Mouse (Mus musculus) lung, postnatal 14 days (tissue): ENCODE results near the gene Otos.

Experiments used
- DNase-seq: peaks from one replicate; pipeline ENCODE4 v3.0.0; 2021

The Otos gene

DNA sequence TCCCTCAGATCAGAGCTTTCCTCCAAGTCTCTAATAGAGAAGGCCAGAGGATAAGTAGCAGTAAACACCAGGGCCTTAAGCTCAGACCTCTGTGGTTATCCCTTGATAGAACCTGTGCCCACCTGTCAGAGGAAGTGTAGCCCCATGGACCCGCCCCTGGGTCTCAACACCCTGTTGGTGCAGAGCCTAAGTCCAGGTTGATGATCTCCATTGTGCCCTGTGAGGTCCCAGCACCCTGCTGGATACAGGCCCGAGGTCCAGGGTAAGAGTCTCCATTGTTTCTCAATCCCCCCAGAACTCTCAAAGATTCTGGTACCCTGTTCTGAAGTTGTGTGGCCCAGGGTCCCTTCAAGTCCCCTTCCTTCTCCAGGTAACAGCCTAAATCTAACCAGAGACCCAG is 2.5 kb downstream of the Otos start:
- DNase-seq: no peak

DNA sequence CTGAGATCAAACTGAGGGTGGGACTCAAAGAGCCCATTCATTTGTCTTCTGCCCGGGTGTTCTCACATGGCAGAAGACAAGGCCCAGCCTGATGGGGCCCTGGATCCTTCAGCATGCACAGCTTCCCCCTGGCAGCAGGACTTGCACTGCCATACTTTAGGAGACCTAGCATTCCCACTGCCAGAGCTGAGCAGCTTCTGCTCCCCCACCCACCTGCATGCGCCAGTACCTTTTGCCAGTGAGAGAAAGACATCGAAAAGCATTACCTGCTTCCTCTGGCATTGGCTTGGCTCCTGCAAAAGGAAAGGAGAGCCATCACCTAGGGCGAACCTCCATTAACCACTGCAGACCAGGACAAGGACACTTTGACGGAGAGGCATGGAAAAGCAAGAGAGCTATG is 3.7 kb downstream of the Otos start:
- no peak for DNase-seq

DNA sequence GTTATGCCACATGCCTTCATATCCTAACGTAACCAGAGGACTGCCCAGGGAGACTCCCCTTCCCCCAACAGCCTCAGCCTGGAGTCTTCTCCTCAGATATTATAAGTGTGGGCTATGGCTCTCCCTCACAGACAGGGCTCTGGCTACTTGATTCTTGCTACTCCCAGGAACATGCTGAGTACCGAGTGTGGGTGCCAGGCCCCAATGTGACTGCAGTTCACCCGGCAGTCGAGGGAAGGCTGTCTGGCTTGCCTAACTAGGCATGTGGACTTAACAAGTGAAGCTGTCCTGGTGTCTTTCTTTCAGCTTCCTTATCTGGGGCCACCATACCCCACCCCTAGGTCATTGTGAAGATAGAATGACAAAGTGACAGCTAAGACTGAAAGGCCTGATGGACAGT is 5.0 kb downstream of the Otos start:
- no peak for DNase-seq

DNA sequence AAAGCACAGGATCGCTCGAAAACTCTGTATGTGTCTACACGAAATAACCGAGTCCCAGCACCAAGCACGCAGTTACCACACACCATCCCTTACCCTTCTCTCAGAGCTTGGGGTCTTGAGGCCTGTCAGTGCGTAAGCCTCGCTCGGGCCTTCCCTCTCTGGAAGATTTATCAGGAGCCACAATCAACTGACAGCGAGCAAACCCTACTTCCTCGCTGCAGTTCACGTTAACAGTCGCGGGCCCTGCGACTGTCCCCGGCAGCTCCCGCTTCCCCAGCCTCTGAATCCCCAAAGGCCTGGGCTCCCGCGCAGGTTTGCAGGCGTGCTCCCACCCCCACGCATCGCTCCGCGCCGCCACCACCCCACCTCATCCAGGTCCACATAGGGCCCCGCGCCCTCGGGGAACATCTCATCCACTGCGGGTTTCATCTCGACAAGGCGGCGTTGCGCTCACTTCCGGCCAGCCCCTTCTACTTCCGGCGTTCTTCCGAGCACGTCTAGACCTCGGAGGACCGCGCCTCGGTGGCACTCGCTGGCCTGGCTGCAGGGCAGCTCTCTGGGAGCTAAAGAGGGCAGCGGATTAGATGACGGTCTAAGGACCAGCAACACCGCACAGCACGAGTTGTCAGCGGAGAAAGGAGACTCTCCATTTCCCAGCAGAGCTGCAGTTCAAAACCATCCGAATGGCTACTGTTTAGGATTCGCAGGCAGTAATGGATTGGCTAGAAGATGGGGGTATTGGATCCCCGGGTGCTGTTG is 6.9 kb downstream of the Otos start, which contains the start of gene Cops9:
Cops9 (minus strand) TSS at position 472 of the 759 bp plus-strand sequence.
- DNase-seq: peak; percentile 91

DNA sequence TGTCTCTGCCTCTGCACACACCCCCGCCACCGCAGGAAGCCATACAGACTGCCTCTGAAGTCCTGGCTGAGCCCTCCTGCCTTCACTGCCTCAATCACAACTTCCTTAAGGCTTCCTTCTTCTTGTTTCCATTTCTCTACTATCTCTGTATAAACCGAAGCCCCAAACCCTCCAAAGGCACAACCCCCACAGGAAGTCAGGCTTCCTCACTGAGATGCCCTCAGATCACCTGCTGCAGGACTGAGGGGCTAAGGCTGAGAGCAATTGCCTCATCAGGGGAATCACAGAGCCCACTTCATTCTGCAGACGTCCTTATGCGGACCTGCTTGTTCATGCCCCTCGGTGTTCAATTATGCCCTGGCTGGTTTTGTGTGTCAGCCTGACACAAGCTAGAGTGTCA is 8.2 kb downstream of the Otos start:
- DNase-seq: no peak

DNA sequence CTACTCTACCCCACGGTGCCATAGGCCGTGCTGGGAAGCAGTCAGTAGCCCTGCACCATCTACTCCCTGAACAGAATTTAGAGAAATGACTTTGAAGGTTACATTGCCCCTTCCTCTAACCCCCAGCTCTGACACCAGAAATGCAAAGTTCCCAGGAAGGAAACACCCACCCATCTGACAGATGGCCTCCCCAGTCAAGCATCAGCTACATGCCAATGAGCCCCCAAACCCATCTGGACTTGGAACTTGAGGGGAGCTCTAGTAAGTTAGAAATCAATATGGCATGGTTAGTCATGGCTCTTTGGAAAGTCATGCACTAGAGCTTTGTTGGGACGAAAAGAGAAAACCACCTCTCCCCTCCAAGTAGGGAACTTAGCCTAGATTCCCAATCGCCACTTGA is 9.9 kb downstream of the Otos start:
- DNase-seq: no peak

DNA sequence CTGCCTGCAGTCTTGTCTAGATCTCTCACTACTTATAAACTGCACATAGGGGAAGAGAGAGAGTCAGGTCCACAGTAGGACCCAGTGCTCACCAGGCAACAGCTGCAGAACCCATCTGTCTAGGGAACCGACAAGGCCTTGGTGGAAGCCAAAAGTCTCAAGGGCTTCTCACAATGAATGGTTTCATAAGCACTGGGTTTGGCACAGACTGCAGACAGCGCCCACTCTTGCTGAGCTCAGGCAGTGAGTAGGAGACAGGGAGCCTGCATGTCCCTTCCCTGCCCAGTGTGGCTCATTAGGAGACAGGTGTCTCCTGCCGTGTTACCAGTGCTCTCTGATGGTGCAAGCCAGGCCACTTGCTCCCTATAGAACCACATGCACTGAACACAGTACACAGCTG is 10.5 kb downstream of the Otos start:
- DNase-seq: no peak

DNA sequence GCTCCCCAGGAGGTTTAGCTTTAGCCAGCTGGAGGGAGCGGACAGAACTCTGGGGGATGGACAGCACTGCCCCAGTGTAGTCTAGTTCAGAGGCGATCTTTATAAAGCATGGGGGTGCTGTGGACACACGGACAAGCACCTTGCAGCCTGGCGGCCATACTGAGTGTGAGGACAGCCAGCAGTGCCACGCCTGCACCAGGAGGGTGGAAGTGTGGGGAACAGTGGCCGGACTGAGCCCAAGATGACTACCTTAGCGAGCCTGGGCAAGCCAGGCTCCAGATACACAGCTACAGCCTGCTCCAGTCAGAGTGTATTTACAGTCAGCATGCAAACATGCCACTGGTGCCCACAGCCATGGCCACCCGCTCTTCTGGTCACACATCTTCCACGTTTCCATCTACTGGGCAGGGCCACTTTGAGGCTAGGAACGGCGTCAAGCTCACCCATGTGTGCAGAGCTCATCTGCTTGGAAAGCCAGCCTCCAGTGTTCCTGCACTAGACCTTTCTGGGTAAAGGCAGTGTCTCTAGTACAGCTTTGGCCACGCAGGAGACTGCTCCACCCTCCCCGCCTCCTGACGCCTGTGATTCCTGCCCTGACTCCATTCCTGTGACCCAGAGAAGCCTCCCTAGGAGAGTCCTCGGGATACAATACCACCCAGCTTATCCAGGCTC is 11.0 kb downstream of the Otos start:
- no peak for DNase-seq

DNA sequence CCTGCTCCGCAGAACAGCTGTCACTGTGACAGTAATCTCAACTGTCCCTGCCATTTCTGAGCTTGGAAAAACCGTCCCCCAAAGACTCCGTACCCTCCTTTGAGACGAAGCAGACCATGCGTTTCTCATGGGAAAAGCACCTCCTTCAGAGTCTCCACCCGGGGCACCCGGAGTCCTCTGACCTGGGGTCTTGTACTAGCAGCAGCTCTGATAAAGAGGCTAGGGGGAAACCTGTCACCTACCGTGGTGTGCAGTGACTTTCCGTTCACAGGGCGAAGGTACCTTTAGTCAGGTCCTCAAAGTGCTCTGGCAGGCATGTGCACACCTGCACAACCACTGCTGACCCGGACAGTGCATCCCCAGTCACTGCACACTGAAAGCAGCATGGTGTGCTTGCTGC is 12.0 kb downstream of the Otos start:
- DNase-seq: no peak

DNA sequence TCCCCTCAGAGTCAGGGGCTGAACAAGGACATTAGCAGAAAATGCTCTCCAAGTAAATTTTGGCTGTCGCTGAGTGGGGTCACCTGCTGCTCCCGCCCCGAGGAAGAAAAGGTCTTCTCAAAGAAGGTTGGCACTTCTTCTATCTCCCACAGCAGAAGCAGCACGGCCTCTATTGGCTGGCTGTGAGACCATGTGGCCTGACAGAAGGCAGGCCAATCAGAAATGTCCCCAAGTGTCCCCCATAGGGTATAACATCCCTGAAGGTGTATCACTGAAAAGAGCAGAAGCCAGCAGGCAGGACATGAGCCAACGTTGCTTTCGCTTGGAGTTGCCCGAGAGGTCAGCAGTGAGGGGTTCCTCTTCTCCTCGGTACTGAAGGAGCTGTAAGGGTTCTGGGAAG is 12.6 kb downstream of the Otos start:
- DNase-seq: no peak

DNA sequence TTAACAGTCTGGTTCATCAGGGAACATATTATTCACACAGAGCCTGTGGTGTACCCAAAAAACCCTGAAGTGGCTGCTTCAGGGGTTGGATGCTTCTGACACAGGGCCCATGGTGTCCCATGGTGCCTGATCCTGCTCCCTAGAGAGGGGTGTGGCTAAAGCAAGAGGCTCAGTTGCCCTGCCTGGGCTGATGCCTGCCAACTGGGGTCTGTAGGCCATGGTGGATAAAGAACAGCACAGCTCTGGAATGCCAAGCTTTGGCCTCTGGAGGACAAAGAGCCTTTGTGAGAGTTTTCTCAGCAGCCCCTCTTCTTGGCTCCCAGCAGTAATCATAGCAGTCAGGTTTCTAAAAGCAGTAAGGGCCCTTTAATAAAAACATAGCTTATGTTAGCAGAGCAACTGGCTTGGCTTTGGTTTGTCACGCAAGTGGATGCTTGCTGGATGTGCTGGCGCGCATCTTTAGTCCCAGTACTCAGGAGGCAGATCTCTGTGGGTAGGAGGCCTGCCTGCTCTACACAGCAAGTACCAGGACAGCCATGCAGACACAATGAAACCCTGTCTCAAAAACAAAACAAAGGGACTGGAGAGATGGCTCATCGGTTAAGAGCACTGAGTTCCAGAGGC is 13.6 kb downstream of the Otos start:
- DNase-seq: no peak

DNA sequence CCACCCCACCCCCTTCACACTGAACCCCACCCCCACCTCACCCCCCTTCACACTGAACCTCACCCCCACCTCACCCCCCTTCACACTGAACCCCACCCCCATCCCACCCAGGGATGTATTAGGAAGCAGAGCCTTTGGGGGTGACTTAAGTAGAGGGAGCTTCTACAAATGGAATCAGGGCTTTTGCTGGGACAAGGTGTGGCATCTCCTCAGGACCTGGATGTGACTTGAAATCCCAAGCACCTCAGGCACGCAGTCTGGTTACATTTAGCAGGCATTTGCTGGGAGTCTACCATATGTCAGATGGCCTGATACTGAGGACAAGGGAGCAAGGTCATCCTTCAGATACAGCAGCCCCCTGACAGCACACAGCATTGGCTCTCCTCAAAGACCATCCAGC is 14.1 kb downstream of the Otos start:
- DNase-seq: no peak

DNA sequence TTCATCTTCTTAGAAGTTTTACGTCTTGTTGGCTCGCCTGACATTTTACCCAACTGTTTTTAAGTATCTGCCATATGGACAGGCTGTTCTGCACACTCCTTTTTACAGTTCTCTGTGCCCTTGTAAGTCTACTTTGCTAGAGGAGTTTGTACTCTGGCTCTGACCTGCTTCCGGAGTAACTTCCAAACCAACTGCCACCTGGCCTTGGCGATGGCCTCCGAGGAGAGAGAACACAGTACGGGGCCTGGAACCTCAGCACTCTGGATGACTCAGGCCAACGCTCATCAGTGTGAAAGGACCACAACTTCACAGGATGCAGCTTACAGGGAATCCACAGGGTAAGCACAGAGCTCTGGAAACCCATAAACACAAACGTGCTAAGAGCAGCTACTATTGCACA is 14.9 kb downstream of the Otos start:
- DNase-seq: no peak

DNA sequence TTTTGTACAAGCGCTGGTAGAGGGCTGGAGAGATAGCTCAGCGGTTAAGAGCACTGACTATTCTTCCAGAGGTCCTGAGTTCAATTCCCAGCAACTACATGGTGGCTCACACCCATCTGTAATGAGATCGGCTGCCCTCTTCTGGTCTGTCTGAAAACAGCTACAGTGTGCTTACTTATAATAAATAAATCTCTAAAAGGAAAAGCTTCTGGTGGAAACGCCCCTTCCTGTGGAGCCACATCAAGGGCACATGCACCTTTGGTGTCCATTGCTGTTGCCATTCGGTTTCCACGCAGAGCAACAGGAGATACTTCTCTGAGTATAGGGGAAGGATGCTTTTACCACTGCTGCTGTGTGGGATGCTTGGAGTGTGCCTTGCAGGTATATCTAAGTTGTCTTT is 15.7 kb downstream of the Otos start:
- DNase-seq: no peak

DNA sequence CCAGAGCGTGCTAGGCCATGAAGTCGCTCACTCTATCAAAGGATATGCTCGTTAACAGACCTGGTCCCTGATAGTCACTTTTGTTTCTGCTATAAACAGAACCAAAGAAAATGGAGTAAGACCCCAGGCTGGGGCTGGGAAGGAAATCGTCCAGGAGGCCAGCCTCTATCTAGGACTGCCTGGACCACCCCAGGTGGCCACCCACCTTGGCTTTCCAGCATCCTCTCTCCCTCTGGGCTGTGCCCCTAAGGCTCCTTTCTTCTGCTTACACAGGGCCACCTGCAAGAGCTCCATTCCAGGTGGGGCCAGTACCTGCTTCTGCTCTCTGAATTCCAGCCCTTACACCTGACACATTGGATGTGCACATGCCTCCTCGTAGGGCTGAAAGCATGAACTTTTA is 16.4 kb downstream of the Otos start:
- DNase-seq: no peak

DNA sequence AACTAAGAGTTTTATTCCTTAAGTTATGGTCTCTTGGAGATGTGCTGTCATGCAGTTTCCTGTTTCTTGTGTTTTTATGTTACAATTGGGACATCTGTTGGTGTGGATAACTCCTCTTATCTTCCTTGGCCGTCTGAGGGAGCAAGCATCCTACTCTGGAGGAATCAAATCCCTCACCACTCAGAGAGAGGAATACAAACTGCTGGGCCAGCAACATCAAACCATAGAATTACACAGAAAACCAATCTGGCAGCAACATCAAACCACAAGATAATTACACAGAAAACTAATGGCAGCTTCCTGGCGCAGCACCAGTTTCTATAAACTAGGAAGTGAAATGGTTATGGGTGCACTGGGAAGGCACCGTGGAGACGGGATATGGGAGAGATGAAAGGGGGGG is 20.4 kb downstream of the Otos start:
- no peak for DNase-seq

DNA sequence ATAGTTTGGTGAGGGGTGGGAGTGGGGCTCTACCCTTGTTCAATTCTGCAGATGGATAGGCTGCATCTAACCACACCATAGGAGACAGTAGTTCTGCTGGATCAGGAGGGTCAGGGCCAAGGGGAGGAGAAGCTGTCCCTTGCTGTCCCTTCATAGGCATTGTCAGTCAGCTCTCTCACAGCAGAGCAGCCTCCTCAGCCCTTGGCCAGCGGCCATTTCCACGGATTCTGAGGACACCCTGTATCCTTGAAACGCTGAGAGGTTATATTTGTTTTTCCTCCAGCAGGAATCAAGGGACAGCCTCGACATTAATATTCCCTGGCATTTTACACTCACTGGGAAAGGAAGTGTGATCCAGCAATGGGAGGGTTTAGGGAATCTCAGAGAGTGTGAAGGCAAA is 30.3 kb downstream of the Otos start:
- DNase-seq: no peak

DNA sequence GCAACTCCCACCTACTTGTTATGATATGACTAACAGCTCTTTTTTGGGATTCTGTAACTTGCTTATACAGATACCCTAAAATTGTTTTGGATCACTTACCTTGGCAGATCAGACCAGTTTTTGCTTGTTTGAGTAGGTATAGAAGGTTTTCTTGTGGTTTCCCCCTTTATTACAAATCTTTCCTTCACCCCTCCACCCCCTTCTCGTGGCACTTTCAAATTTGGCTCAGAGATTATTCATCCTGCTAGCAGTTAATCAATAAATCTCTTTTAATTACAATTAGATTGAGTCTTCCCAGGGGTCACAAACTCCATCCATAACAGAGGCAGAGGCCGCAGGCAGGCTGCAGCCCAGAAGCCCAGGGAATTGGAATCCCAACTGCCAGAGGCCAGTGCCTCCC is 31.2 kb downstream of the Otos start, which contains the start of gene Olfr12:
Olfr12 (plus strand) TSS at position 301 of the 400 bp plus-strand sequence.
- no peak for DNase-seq

DNA sequence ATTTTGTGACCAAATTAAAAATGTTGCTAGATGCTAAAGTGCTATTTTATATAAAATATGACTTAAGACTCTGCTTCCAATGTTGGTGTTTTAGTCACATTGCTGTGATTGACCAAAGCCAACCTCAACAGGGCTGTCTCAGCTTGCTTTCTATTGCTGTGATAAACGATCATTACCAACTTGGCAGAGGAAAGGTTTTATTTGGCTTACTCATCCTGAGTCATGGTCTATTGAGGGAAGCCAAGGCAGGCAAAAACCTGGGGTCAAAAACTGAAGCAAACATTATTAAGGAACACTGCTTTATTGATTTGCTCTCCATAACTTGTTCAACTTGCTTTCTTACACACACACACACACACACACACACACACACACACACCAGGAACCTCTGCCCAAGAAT is 32.6 kb downstream of the Otos start:
- DNase-seq: no peak

DNA sequence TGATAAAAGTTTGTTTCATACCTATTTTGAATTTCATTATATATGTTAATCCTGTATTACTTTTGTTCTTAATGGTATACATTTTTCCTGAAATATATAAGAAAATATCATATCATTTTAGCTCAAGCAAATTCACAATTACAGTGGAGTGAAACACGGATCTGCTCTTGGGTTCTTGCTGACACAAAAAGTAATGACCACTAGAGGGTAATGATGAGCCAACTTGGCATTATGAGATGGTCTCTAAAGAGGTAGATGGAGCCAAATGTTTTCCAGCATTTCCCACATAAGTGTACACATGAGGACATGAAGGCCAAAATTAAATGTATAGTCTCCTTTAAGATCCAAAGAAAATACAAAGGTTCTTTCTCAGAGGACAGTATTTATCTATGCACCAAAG is 34.1 kb downstream of the Otos start:
- no peak for DNase-seq

DNA sequence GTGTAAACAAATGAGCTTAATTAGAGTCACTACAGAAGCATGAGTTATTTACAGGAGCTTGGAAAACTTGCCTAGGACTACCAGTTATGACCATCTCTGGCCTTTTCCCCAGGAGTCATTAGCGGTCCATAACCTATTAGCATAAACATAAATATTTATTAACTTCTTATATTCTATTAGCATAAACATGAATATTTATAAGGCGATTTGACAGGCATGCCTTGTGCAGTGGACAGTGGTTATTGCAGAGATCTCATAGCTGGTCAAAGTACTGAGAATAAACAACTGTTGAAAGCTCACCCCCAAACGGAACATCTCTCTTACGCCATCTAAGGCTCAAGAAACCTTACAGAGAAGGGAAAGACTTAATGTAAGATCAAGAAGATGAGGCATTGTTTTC is 35.5 kb downstream of the Otos start:
- DNase-seq: no peak

DNA sequence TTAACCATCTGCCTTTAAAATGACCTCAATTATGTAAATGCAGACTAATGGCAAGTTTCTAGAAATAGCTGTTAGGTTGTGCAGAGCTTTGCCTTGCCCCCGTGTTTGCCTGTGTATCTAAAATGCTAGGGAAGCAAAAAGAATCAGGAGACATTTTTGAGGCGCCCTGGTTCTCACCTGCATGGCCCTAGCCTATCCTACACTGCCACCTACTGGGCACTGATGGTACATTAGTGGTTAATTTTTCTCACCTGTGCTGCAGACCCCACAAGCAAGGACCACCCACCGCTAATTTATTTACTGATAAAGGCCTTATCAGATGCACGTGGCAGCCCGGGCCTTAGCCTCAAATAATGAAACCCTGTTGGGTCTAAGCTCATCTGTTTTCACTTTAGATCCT is 37.6 kb downstream of the Otos start:
- DNase-seq: peak; percentile 66

DNA sequence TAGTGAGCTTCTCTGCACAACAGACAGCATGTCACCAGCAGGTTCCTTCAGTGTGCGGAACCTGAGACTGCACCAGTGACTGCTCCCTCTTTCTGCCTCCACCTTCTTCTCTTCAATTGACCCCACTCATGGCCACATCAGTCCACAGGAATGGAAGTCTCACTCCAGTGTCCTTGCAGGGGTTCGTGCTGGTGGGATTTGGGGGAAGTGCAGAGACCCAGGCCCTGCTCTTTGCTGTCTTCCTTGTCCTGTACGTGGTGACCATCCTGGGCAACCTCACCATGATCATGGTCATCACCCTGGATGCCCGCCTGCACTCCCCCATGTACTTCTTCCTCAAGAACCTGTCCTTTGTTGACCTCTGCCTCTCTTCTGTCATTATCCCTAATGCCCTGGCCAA is 40.9 kb downstream of the Otos start:
- DNase-seq: no peak

DNA sequence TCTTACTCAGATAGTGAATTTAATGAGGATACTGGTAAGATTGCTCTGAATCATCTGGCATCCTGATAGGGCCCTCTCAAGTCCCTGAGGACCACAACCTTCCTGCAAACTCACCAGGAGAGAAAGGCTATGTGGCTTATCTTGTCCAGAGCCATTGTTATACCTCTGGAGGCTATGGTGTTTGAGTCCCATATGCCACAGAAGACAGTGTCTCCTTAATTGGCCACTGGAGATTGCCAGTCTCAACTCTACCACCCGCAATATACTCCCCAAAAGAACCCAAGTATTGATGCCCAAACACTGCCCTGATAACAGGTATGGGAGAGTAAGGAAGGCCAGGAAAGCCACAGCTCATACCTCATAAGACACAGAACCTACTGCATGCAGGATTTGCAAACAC is 43.2 kb downstream of the Otos start, which contains the start of gene Olfr1410:
Olfr1410 (plus strand) TSS at position 301 of the 400 bp plus-strand sequence.
- no peak for DNase-seq
